Comparison of ENCODE assay signal across 20 mouse cellular contexts in the genomic region with DNA sequence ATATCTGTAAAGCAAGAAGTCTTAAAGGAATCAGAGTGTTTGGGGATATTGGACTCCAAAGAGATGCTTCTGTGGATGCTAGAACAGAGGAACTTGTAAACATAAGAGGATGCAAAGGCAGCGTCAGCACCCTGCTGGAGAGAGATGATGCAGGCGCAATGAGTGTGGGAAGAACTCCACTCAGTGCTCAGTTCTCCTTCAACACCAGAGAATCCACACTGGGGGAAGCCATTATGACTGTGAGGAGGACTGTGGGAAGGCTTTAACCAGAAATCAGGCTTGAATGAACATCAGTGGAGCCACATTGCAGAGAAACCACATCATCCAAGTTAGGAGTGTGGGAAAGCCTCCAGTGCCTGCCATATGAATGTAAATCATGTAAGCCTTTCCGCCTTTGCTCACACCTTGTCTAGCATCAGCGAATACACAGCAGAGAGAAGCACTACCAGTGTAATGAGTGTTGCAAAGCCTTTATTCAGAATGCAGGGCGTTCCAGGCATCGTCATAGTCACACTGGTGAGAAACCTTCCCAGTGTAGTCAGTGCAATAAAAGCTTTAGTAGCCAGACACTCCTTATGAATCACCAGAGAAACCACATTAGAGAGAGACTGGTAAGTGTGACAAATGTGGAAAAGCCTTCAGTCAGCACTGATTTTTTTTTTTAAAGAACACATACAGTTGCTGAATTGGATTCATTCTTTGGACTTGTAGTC. TPM values are rescaled to one million over a fixed set of nuclear protein-coding genes. Genes with fewer than 3 reads are reported as not detected.
DNase-seq lines count a peak whose midpoint lies in the region; ATAC-seq and TF ChIP-seq lines count a peak whose summit lies in the region.
"Had no signal": no experiment of that assay in that cellular context is flagged by ENCODE, and none has a peak within 500 bp of the region (broad histone marks: within the 10 kb centered on the region; RNA-seq: fewer than 3 reads in every experiment).

No protein-coding gene starts in this region.

- ATAC-seq in liver, embryonic 14.5 days (ENCODE audit: insufficient read depth) = no peak
- ATAC-seq in intestine, embryonic 16.5 days = peak; percentile 51
- ATAC-seq: hindbrain, embryonic 16.5 days had no signal

- no peak for DNase-seq in liver, embryonic 14.5 days (ENCODE audit: low read depth in 3 of 3, low spot score in 3 of 3)
- no peak for DNase-seq in liver
- peak; percentile 41 for DNase-seq in NIH3T3 (ENCODE audit: low read depth)
- peak; percentile 29 for DNase-seq in telencephalon, adult 2 months (ENCODE audit: low read depth, low spot score)
- DNase-seq in kidney, adult 18-20 months = no peak
- DNase-seq in left cerebral cortex, postnatal 10 days (ENCODE audit: extremely low spot score in 1 of 2, low spot score in 2 of 2) = no peak
- DNase-seq: adrenal gland, postnatal 25 days; cerebellum, adult 9-11 months; gastrocnemius, postnatal 36 days; heart, postnatal 14 days; lung, adult 18-20 months; lung, postnatal 36 days; right cerebral cortex, postnatal 4 days; thymus, adult 2 months had no signal

- H3K4me2 ChIP-seq in liver, embryonic 14.5 days (ENCODE audit: low read depth) = no peak overlapping the region
- no peak overlapping the region for H3K4me2 ChIP-seq in intestine, embryonic 16.5 days (ENCODE audit: low read depth, low read length)
- H3K4me2 ChIP-seq: kidney, embryonic 15.5 days; neural tube, embryonic 12.5 days had no signal

- TF ChIP-seq CTCF in liver, embryonic 14.5 days (IDR thresholded peaks at IDR 0.05; ENCODE audit: low read depth) = no peak

- WGBS in liver, embryonic 14.5 days (ENCODE audit: insufficient replicate concordance) = 71% methylated on average over 6 of the region's 6 CpGs
- WGBS in intestine, embryonic 16.5 days = 67% methylated on average over 6 of the region's 6 CpGs

- H3K4me3 ChIP-seq in liver, embryonic 14.5 days (ENCODE audit: insufficient read depth in 1 of 2, low read depth in 2 of 2, low read length in 2 of 2) = no peak overlapping the region
- H3K4me3 ChIP-seq in intestine, embryonic 16.5 days (ENCODE audit: low read length) = no peak overlapping the region
- H3K4me3 ChIP-seq: heart, embryonic 10.5 days; kidney, embryonic 15.5 days; neural tube, embryonic 12.5 days had no signal

- peaks cover 63 to 69% of the 10 kb centered on the region in 2 experiments for H3K4me1 ChIP-seq in liver, embryonic 14.5 days (replicated peaks; ENCODE audit: control insufficient read depth in 2 of 2, insufficient read depth in 2 of 2, low read length in 1 of 2)
- H3K4me1 ChIP-seq in intestine, embryonic 16.5 days (ENCODE audit: control insufficient read depth, insufficient read depth, low read length) = peaks cover 4% of the 10 kb centered on the region; the same call in 1 of the 2 replicates
- H3K4me1 ChIP-seq: kidney, embryonic 15.5 days; neural tube, embryonic 12.5 days had no signal

- no peak for TF ChIP-seq EP300 in liver, embryonic 14.5 days (IDR thresholded peaks at IDR 0.05; ENCODE audit: low read depth)

- no peaks in the 10 kb centered on the region for H3K27me3 ChIP-seq in liver, embryonic 14.5 days (ENCODE audit: control insufficient read depth, insufficient read depth, low read length)
- no peaks in the 10 kb centered on the region for H3K27me3 ChIP-seq in intestine, embryonic 16.5 days (replicated peaks; ENCODE audit: control insufficient read depth, insufficient read depth, low read length)
- H3K27me3 ChIP-seq: kidney, embryonic 15.5 days; neural tube, embryonic 12.5 days had no signal

- no peaks in the 10 kb centered on the region for H3K9me3 ChIP-seq in liver, embryonic 14.5 days (ENCODE audit: control insufficient read depth, low read length)
- H3K9me3 ChIP-seq in intestine, embryonic 16.5 days (ENCODE audit: control insufficient read depth, low read length) = no peaks in the 10 kb centered on the region
- H3K9me3 ChIP-seq: heart, embryonic 10.5 days; kidney, embryonic 15.5 days; neural tube, embryonic 12.5 days had no signal

- no peak overlapping the region for H3K9ac ChIP-seq in liver, embryonic 14.5 days (replicated peaks)
- H3K9ac ChIP-seq in intestine, embryonic 16.5 days (ENCODE audit: low read depth, low read length) = no peak overlapping the region
- H3K9ac ChIP-seq: kidney, embryonic 15.5 days; neural tube, embryonic 12.5 days had no signal

- peak overlapping the region; percentile 46 for H3K27ac ChIP-seq in liver, embryonic 14.5 days
- peak overlapping the region; percentile 33 for H3K27ac ChIP-seq in intestine, embryonic 16.5 days (ENCODE audit: low read length)
- H3K27ac ChIP-seq: heart, embryonic 10.5 days; kidney, embryonic 15.5 days; neural tube, embryonic 12.5 days had no signal

- intact Hi-C loops in left cerebral cortex, postnatal 10 days (cut with DNase I) = no loop called here

- no peaks in the 10 kb centered on the region for H3K36me3 ChIP-seq in liver, embryonic 14.5 days (replicated peaks; ENCODE audit: control insufficient read depth, insufficient read depth, low read depth)
- no peaks in the 10 kb centered on the region for H3K36me3 ChIP-seq in intestine, embryonic 16.5 days (ENCODE audit: control insufficient read depth, insufficient read depth, low read length)
- H3K36me3 ChIP-seq: kidney, embryonic 15.5 days; neural tube, embryonic 12.5 days had no signal

RNA-seq across cellular contexts. Expression of a gene that starts 14.9 kb away (rescaled TPM):
- polyA plus RNA-seq in liver, embryonic 14.5 days (2012; rRNA removed) = 18.6 and 24.5 TPM in 2 replicates
- 23.0 and 25.6 TPM in 2 replicates for polyA plus RNA-seq in liver, embryonic 14.5 days (2014; fragmentation: Nextera tagmentation; extraction: Ambion mirVana)
- polyA plus RNA-seq in intestine, embryonic 16.5 days (2015; fragmentation: Nextera tagmentation; extraction: Ambion mirVana) = 61.7 and 64.5 TPM in 2 replicates
- 10 to 100 TPM; 36.7 to 40.7 TPM for total RNA-seq in left cerebral cortex, postnatal 10 days (2021)

RNA-seq across cellular contexts. Expression of a gene that starts 23.4 kb away (rescaled TPM):
- polyA plus RNA-seq in liver, embryonic 14.5 days (2012; rRNA removed) = 0.94 and 1.3 TPM in 2 replicates
- polyA plus RNA-seq in liver, embryonic 14.5 days (2014; fragmentation: Nextera tagmentation; extraction: Ambion mirVana) = 1.2 and 2.0 TPM in 2 replicates
- 2.4 TPM in 2 replicates for polyA plus RNA-seq in intestine, embryonic 16.5 days (2015; fragmentation: Nextera tagmentation; extraction: Ambion mirVana)
- 1 to 10 TPM; 1.5 to 2.1 TPM for total RNA-seq in left cerebral cortex, postnatal 10 days (2021)

RNA-seq across cellular contexts. Expression of a gene that starts 36.1 kb away (rescaled TPM):
- polyA plus RNA-seq in liver, embryonic 14.5 days (2012; rRNA removed) = 7.0 and 9.5 TPM in 2 replicates
- polyA plus RNA-seq in liver, embryonic 14.5 days (2014; fragmentation: Nextera tagmentation; extraction: Ambion mirVana) = 4.2 and 4.6 TPM in 2 replicates
- 22.3 and 23.6 TPM in 2 replicates for polyA plus RNA-seq in intestine, embryonic 16.5 days (2015; fragmentation: Nextera tagmentation; extraction: Ambion mirVana)
- 10 to 100 TPM; 27.6 to 30.0 TPM for total RNA-seq in left cerebral cortex, postnatal 10 days (2021)

RNA-seq across cellular contexts. Expression of a gene that starts 50.9 kb away (rescaled TPM):
- 0.19 and 0.25 TPM in 2 replicates for polyA plus RNA-seq in liver, embryonic 14.5 days (2012; rRNA removed)
- polyA plus RNA-seq in liver, embryonic 14.5 days (2014; fragmentation: Nextera tagmentation; extraction: Ambion mirVana) = 0.40 and 0.65 TPM in 2 replicates
- 1.8 and 2.0 TPM in 2 replicates for polyA plus RNA-seq in intestine, embryonic 16.5 days (2015; fragmentation: Nextera tagmentation; extraction: Ambion mirVana)
- total RNA-seq in left cerebral cortex, postnatal 10 days (2021) = 1 to 10 TPM in 1 of 2 experiments, under 1 TPM in 1; 0.77 to 1.0 TPM
- polyA plus RNA-seq: large intestine, adult 2 months had no signal

RNA-seq across cellular contexts. Expression of a gene that starts 54.8 kb away (rescaled TPM):
- 1.2 and 2.5 TPM in 2 replicates for polyA plus RNA-seq in liver, embryonic 14.5 days (2012; rRNA removed)
- 2.9 and 4.0 TPM in 2 replicates for polyA plus RNA-seq in liver, embryonic 14.5 days (2014; fragmentation: Nextera tagmentation; extraction: Ambion mirVana)
- 6.6 and 7.9 TPM in 2 replicates for polyA plus RNA-seq in intestine, embryonic 16.5 days (2015; fragmentation: Nextera tagmentation; extraction: Ambion mirVana)
- total RNA-seq in left cerebral cortex, postnatal 10 days (2021) = 1 to 10 TPM; 8.0 to 8.5 TPM

Comparison
In these comparisons a context has a peak if more than half of its experiments do, and no peak if none do; other contexts are left out.
1. DNase-seq: peak in NIH3T3 (single experiment) and telencephalon, adult 2 months (single experiment); none in liver, embryonic 14.5 days (0 of 3), liver (single experiment), kidney, adult 18-20 months (single experiment) and left cerebral cortex, postnatal 10 days (0 of 2).